Mouse (Mus musculus): ENCODE measurements at regions not wholly inside any gene's neighbourhood (a gene's known extent, or its start where the extent isn't known, plus 50 kb on each side); places are given as distances from the start of the nearest gene placed in this dataset.

DNA sequence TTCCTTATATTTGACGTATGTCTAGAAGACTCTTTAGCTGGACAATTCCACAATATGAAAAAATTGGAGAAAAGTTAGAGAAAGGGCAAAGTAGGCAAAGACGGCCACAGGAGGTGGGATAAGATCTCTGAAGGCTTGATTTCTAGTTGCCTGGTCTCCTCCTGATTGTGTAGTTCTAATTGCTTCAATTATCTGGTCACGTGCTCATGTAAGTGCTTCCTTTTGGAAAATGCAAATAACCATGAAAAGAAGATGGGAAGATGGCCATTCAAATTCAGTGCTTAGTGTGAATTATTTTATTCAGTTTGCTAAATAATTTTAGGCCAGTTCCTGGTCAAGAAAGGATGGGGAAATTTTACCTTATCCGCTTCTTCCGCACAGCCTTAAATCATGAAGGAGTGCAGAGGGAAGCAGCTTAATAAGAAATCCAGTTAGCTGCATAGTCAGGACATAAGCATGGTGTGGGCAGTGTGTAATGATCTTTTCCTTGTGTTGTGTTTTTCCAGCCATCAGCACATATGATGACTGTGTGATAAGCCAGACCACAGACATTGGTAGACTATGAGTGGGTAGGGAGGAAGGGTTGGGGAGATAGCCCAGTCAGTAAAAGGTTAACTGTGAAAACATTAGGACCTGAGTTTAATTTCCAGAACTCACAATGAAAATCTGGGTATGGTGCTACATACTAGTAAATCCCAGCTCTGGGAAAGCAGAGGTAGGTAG lies 267.7 kb upstream of the Nmur2 start:
- intact Hi-C loops (cut with DNase I): no loop called here
- no peak for DNase-seq (ENCODE audit: low spot score in 2 of 2)

- no peak for DNase-seq (ENCODE audit: low spot score in 2 of 2)
- intact Hi-C loops (cut with DNase I): no loop called here
These were observed 266.2 kb upstream of the Nmur2 start for GRCm38 (mm10) chr11:56307051-56307450.

- DNase-seq (ENCODE audit: low spot score in 2 of 2): no peak
- intact Hi-C loops (cut with DNase I): no loop called here
These were observed 250.1 kb upstream of the Nmur2 start for GRCm38 (mm10) chr11:56290651-56291578.

DNA sequence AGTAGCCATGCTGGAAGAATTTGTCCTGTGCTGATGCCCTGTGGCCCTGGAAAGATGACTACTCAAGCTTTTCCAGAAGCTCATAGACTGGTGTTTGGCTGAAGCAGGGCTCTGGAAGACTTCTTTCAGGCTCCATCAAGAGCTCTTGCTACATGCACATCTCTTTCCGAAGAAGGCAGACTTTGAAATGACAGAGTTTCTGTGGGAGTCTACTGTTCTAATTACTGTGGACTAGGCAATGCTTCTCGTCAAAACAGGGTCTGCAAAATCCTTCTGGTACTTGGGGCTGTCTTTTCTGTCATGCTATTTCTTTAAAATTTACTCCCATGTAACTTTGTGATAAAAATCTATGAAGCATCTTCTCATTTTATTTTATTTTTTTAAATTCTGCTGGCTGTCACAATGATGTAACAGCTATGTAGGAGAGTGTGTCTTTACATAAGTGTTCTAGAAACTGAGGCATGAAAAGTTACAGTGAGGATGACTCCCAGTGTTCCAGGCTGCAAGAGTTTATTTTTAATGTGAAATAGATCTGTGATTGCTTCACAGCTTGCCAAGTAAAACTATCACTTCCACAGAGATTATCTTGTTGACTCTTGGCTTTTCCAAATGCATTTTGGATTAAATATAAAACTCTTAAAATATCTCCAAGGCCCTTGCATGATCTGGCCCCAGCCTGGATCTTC lies 244.9 kb upstream of the Nmur2 start:
- intact Hi-C loops (cut with DNase I): no loop called here
- peak in 1 of 2 experiments; percentile 35 for DNase-seq (ENCODE audit: low spot score in 2 of 2)

- intact Hi-C loops (cut with DNase I): no loop called here
These were observed 240.4 kb upstream of the Nmur2 start for GRCm38 (mm10) chr11:56281201-56281600.

GRCm38 (mm10) chr11:56280216-56280615 lies 239.4 kb upstream of the Nmur2 start:
- intact Hi-C loops (cut with DNase I): no loop called here
- DNase-seq (ENCODE audit: low spot score in 2 of 2): peak in 1 of 2 experiments; percentile 13

More at GRCm38 (mm10) chr11:56281201-56281600, 240.4 kb upstream of the Nmur2 start:
- DNase-seq (ENCODE audit: low spot score in 2 of 2): peak in 1 of 2 experiments; percentile 5

- no peak for DNase-seq (ENCODE audit: low spot score in 2 of 2)
- intact Hi-C loops (cut with DNase I): no loop called here
These were observed 229.2 kb upstream of the Nmur2 start for GRCm38 (mm10) chr11:56269915-56270493.

DNA sequence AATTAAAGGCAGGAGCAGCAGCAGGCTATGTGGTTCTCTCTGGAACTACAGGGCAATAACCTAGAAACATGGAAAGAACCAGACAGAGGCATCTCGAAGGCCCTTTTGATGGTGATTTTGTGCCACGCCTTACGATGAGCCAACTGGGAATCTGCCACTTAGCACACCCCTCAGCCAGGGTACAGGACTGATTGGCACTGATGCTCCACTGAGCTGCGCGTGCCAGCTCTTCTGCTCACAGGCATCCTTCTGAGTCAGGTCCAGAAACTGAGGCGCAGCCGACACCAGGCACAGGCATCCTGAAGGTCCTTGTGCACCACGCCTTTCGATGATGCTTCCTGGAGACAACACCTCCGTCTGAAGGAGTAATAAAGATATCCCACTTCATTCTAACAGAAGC lies 221.9 kb upstream of the Nmur2 start:
- DNase-seq (ENCODE audit: low spot score in 2 of 2): no peak
- intact Hi-C loops (cut with DNase I): no loop called here

DNA sequence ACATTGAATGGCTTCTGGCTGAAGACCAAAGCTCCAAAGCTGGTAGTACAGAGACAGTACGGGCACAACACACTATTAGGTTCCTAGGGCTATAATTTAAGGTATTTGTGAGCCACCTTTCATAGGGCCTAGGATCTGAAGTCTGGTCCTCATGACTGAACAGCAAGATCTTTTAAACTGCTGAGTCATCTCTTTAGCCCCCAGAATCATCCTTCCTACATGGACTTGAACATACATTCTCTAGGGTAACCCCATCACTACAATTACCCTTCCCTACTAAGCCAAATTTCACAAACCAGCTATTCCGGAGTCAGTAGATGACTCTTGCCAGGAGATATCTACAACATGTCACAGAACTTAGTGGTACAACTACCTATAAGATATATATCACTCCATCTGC lies 215.5 kb upstream of the Nmur2 start:
- DNase-seq (ENCODE audit: low spot score in 2 of 2): no peak
- intact Hi-C loops (cut with DNase I): no loop called here

DNA sequence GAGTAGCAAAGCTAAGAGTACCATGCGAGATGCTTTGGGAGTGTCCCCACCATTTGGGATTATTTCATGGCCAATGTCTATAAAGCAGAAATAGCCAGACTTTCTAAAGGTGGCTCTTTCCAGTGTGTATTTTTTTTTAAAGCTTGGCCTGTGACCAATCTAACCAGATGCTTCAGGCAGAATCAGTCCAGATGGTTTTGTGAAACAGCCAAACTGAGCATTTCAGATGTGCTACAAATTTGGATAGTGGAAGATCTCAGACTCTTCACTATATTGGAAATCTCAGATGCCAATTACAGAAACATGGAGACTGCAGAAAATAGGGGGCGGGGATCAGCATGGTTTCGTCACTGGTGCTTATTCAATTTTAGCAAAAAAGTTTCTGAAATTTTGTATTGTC lies 213.6 kb upstream of the Nmur2 start:
- DNase-seq (ENCODE audit: low spot score in 2 of 2): peak; percentile 15 to 50
- intact Hi-C loops (cut with DNase I): no loop called here

DNA sequence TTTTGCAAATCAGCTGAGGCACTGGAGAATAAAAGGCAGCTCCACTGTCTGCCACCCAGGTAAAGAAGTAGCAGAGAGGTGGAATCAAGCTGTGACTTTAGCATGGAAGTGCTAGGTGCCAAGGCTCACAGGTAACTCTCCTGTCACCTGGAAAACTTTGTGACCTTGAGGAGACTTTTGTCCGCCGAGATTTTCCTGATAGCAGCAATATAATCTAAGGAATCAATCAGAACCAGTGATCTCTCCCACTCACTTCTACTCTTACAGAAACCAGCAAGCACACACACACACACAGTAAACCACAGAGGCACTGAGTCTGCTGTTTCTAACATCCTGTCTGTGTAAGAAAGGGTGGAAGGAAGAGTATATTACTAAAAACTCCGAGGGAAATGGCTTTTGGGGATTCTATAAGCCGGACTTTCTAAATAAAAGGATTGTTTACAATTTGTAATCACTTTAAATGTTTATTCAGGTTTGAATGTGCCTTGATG lies 206.6 kb upstream of the Nmur2 start:
- intact Hi-C loops (cut with DNase I): no loop called here
- no peak for DNase-seq (ENCODE audit: low spot score in 2 of 2)

GRCm38 (mm10) chr11:56246549-56247332 lies 205.9 kb upstream of the Nmur2 start:
- intact Hi-C loops (cut with DNase I): no loop called here
- peak; percentile 75 to 80 for DNase-seq (ENCODE audit: low spot score in 2 of 2)

- DNase-seq (ENCODE audit: low spot score in 2 of 2): peak in 1 of 2 experiments; percentile 64
- intact Hi-C loops (cut with DNase I): no loop called here
These were observed 204.1 kb upstream of the Nmur2 start for GRCm38 (mm10) chr11:56244951-56245350.

- intact Hi-C loops (cut with DNase I): no loop called here
- peak; percentile 13 to 49 for DNase-seq (ENCODE audit: low spot score in 2 of 2)
These were observed 202.6 kb upstream of the Nmur2 start for GRCm38 (mm10) chr11:56243447-56243846.

DNA sequence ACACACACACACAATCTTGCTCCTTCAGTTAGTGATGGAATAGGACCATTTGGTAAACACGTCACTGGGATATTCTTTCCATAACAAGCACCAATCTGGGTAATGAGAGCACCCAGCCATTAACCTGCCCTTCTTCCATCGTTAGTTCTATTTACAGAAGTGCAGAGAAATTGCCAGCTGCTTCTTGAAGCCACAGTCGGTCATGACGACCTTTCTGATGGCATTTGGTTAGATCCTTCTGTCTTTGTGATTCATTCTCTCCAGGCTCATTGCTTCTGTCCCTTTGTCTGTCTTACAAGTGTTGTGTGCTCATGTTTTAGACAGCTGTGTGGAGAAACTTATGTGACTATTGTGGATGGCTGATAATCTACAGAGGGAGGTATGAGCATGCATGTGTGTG lies 197.9 kb upstream of the Nmur2 start:
- intact Hi-C loops (cut with DNase I): no loop called here

GRCm38 (mm10) chr11:56224999-56225398 lies 184.2 kb upstream of the Nmur2 start:
- DNase-seq (ENCODE audit: low spot score in 2 of 2): no peak
- intact Hi-C loops (cut with DNase I): no loop called here

More for the DNA sequence above, 197.9 kb upstream of the Nmur2 start:
- DNase-seq (ENCODE audit: low spot score in 2 of 2): no peak

DNA sequence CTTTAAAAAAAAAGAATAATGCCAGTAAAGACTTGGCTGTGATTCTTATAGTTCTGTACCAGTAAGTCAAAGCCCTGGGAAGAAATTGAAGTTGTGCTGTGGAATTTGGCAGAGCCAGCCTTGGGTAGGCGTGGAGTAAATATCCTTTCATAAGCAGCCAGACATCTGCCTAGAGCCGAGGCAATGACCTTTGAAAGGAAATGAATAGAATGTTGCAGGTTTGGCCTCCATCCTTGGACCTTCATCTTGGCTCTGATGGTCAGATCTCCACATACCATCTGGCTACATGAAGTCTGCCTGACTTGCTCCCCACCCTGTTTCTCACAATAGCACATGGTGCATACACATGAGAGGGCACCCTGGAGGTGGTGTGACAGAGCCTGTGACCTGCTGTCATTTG lies 174.9 kb upstream of the Nmur2 start:
- no peak for DNase-seq (ENCODE audit: low spot score in 2 of 2)
- intact Hi-C loops (cut with DNase I): no loop called here

DNA sequence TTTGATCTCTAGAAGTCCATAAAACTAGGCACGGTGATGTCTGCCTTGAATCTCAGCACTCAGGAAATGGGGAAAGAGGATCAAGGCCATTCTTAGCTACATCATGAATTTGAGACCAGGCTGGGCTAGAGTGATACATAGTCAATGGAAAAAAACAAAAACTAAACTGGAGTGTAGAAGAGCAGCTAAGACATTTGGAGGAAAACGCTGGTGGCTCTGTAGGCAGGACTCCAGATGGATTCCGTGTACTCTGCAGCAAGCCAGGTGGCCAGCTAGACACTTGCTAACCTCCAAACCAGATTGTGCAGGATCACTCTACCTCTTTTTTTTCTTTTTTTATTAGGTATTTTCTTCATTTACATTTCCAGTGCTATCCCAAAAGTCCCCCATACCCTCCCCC lies 161.0 kb upstream of the Nmur2 start:
- no peak for DNase-seq (ENCODE audit: low spot score in 2 of 2)
- intact Hi-C loops (cut with DNase I): no loop called here

DNA sequence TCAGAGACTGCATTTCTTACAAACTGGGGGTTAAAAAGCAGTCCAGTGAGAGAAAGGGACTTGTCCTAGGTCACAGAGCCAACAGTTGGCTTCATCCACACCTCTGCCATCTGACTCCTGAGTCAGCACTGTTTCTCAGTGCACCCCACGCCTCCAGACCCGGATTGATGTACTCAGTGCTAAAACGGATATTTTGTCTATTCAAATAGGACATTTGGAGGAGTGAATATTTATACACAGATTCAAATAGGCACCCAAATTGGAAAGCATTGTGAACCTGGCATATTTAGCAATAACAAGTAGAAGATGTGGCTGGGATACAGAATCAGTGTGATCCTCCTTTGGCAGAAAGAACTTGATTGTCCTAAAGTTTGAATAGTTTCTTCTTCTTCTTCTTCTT lies 154.5 kb upstream of the Nmur2 start:
- intact Hi-C loops (cut with DNase I): no loop called here
- no peak for DNase-seq (ENCODE audit: low spot score in 2 of 2)
